Mouse (Mus musculus): ENCODE measurements around the gene March6.

- TF ChIP-seq POLR2A (IDR thresholded peaks at IDR 0.05; ENCODE audit: control insufficient read depth, extremely low read depth, insufficient read depth, low read length, poor library complexity) (no peak), CTCF (IDR thresholded peaks at IDR 0.05; ENCODE audit: borderline replicate concordance, control insufficient read depth, extremely low read depth, insufficient read depth, low read length, poor library complexity) (no peak)
Observed at GRCm38 (mm10) chr15:31454096-31454860, 76.6 kb downstream of the March6 start.
